Mouse (Mus musculus) left cerebral cortex, adult 11 months (tissue): ENCODE results near the gene Gm16181.

Experiments used
- DNase-seq: peaks from one replicate; pipeline ENCODE4 v3.0.0; 2022; ENCODE audit warnings: low spot score

Gene Gm16181

DNA sequence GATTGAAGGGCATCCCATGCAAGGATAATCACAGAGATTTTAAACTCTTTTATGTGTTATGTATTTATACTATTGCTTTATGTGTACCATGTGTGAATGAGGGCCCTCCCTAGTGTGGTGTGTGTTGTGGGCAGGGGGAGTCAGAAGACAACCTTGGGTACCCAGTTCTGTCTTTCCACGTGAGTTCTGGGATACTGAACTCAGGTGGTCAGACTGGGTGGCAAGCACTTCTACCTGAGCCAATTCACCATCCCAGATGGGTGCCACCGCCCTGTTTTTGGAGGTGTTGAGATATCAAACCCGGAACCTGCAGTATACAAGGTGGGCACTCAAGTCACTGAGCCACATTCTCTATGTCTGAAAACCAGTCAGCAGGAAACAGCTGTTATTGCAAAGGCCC, 51.6 kb downstream of the Gm16181 start:
- DNase-seq: no peak
